Mouse (Mus musculus) heart, embryonic 13.5 days (tissue): ENCODE measurements around the gene Ylpm1. TPM values are rescaled to one million over a fixed set of nuclear protein-coding genes. Genes with fewer than 3 reads are reported as not detected.

Source experiments
- ATAC-seq: fragments of 200-750 bp; cut with Nextera tagmentation; 2 replicates; pipeline ENCODE4 v1.8.0; 2017; ENCODE audit warnings: moderate TSS enrichment; ENCODE audit not compliant: insufficient number of reproducible peaks, low FRiP score, low TSS enrichment; ENCODE audit errors: extremely low read depth
- H3K27ac ChIP-seq: fragments of 300-500 bp; sonication (generic); replicated peaks from 2 replicates; pipeline ENCODE4 v1.5.1; 2015; ENCODE audit warnings: moderate library complexity, mild to moderate bottlenecking, inconsistent platforms
- H3K27me3 ChIP-seq: fragments of 300-500 bp; sonication (generic); replicated peaks from 2 replicates; pipeline ENCODE4 v1.6.1; 2015; ENCODE audit warnings: mild to moderate bottlenecking, inconsistent platforms
- H3K36me3 ChIP-seq: fragments of 300-500 bp; sonication (generic); 2 replicates; pipeline ENCODE4 v1.6.1; 2015; ENCODE audit warnings: mild to moderate bottlenecking, inconsistent platforms
- H3K4me1 ChIP-seq: fragments of 300-500 bp; sonication (generic); 2 replicates; pipeline ENCODE4 v1.6.1; 2015; ENCODE audit warnings: inconsistent platforms
- H3K4me2 ChIP-seq: fragments of 300-500 bp; sonication (generic); 2 replicates; pipeline ENCODE4 v1.6.1; 2015; ENCODE audit warnings: inconsistent platforms, mild to moderate bottlenecking, moderate library complexity
- H3K4me3 ChIP-seq: fragments of 300-500 bp; sonication (generic); 2 replicates; pipeline ENCODE4 v1.5.1; 2015; ENCODE audit warnings: moderate library complexity, mild to moderate bottlenecking, inconsistent platforms
- H3K9ac ChIP-seq: fragments of 300-500 bp; sonication (generic); 2 replicates; pipeline ENCODE4 v1.6.1; 2015; ENCODE audit warnings: inconsistent platforms, mild to moderate bottlenecking, moderate library complexity
- H3K9me3 ChIP-seq: fragments of 300-500 bp; sonication (generic); 2 replicates; pipeline ENCODE4 v1.6.1; 2016; ENCODE audit warnings: inconsistent platforms
- WGBS: fragments of 180-500 bp; shearing (Covaris S2); methylation state at CpG from one replicate; pipeline ENCODE4 v1.1.7; 2015; ENCODE audit warnings: mixed read lengths; 5-methylcytosine and 5-hydroxymethylcytosine counted together
- polyA plus RNA-seq: library from polyadenylated mRNA; unstranded; fragments of >200 nt; fragmentation: Nextera tagmentation; extraction: Ambion mirVana; gene quantifications from 2 replicates; pipeline ENCODE4 v1.2.1, GENCODE M21; 2015

Gene Ylpm1
- polyA plus RNA-seq, 1 experiment from 2014 or later, result 17.1 TPM

DNA sequence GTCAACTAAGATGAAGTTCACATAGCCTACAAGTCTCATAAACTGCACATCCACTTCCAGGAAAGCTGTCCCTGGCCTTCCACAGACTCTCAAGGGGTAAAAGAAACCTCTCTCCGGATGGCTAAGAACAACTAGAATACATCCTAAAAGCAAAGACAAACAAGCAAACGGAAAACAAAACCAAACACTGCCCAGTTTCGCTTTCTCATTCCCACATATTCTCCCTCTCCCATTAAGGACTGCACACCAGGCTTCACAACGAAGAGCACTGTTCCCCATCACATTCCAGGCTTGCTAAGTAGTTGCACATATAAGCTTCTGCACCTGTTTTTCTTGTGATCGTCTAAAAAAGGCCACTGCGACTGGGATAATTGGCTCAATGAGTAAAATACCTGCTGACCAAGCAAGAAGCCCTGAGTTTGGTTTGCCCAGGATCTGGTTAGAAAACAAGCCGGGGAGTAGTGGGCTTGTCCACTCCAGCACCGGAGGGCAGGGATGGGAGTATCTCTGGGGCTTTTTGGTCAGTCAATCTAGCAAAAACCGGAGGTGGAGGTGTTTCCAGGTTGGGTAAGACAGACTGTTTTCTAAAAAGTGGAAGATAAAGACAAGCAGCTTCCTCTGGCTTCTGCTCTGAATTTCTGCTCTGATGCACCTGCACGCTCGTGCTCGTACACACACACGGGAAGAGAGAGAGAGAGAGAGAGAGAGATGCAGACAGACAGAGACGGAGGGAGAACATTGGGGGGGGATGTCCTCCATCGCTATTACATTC, 26.3 kb upstream of the Ylpm1 start:
- Histone ChIP-seq H3K9me3 (no peaks in the 10 kb centered on the region), H3K9ac (peak overlapping the region; percentile 87), H3K36me3 (peaks cover 32% of the 10 kb centered on the region), H3K4me2 (peak overlapping the region; percentile 92), H3K27ac (no peak overlapping the region), H3K4me3 (peak overlapping the region; percentile 75), H3K27me3 (no peaks in the 10 kb centered on the region), H3K4me1 (peaks cover 19% of the 10 kb centered on the region)
- 22% methylated on average over 15 of the region's 15 CpGs for WGBS
- ATAC-seq, result no peak

DNA sequence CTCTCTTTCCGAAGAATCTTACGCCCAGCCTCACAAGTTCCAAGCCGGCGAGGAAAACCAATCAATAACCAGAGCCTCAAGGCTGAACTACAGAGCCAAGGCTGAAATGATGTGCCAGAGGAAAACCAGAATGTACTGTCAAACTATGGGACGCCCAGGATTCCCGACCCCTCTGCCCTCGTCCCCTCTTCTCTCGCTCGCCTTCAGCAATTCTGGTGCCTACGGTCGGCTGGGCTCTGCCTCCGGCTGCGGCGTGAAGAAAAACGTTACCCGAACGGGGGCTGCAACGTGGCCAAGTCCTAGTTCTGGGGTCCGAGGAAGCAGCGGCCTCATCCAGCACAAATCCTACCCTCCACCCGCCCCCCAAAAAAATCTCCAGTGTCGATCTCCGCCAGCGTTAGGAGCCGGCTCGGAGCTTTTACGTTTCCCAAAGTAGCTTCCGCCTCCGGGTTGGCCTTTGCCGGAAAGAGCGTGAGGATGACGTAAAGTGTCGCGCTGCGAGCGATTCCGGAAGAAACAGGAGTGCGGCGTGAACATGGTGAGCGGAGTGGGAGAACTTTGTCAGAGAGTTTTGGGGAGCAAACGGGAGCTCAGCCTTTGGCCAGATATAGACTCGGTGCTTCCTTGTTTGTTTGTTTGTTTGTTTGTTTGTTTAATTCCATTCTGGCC, 25.6 kb upstream of the Ylpm1 start, which contains the start of the genes Fcf1 and Arel1:
Fcf1 (plus strand) TSS at position 470 of the 669 bp plus-strand sequence.
Arel1 (minus strand) TSS at position 473 of the 669 bp plus-strand sequence.
- Histone ChIP-seq H3K4me1 (peaks cover 19% of the 10 kb centered on the region), H3K4me2 (peak within 1 kb of the TSS; percentile 92), H3K27ac (peak within 1 kb of the TSS; percentile 26), H3K36me3 (peaks cover 32% of the 10 kb centered on the region), H3K27me3 (no peaks in the 10 kb centered on the region), H3K9me3 (no peaks in the 10 kb centered on the region), H3K9ac (peak within 1 kb of the TSS; percentile 87), H3K4me3 (peak within 1 kb of the TSS; percentile 75)
- under 1% methylated on average over 42 of the region's 42 CpGs for WGBS
- ATAC-seq, result no peak

DNA sequence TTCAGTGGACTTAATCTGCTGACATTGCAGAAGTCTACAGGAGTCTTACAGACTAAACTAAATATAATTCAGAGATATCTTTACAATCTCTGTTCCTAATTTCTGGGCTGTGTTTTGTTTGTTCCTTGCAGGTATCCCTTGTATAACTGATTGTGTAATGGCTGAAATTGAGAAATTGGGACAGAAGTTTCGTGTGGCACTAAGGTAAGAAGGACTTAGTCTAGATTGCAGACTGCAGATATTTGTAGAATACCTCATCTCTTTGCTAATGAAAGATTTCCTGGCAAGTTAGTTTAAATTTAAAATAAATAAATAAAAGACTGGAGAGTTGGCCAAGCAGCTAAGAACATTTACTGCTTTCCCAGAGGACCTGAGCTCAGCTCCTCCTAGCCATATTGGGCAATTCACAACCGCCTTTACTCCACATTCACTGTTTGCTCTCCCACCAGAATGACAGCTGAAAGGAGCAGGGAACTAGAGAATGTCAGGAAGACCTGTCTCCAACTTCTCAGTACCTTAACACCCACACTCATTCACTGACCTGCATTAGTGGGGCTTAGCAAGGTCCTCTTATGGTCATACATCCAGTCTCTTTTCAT, 16.8 kb upstream of the Ylpm1 start:
- no peak for ATAC-seq
- Histone ChIP-seq H3K36me3 (peaks cover 96% of the 10 kb centered on the region), H3K27ac (no peak overlapping the region), H3K27me3 (no peaks in the 10 kb centered on the region), H3K4me1 (no peaks in the 10 kb centered on the region), H3K4me2 (no peak overlapping the region), H3K9ac (no peak overlapping the region), H3K9me3 (no peaks in the 10 kb centered on the region), H3K4me3 (no peak overlapping the region)
- 84% methylated on average over 2 of the region's 2 CpGs for WGBS

DNA sequence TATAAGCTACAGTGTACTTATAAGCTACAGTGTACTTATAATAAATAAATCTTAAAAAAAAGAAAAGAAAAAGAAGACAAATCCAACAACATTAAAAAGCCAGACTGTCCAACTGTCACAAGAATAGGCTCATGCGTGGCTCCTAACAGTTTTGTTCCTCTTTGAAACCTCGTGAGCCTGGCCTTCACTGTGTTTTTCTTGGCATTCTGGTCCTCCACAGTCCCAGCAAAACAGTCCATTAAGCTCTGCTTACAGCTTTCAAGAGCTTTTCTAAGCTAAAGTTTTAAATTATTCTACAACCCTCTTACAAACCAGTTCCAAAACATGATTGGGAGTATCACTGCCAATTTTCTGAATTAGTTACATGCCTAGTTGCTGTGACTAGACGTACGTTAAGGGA, 6.7 kb upstream of the Ylpm1 start:
- H3K27me3 ChIP-seq, result no peaks in the 10 kb centered on the region; the same call in 1 of the 2 replicates
- H3K4me2 ChIP-seq, result no peak overlapping the region
- no peak for ATAC-seq
- peaks cover 5% of the 10 kb centered on the region for H3K36me3 ChIP-seq
- no peak overlapping the region for H3K9ac ChIP-seq
- no peak overlapping the region for H3K27ac ChIP-seq
- H3K4me1 ChIP-seq, result no peaks in the 10 kb centered on the region
- H3K9me3 ChIP-seq, result peaks cover 3% of the 10 kb centered on the region; the same call in 1 of the 2 replicates
- H3K4me3 ChIP-seq, result no peak overlapping the region
- WGBS, result 56% methylated on average over 4 of the region's 4 CpGs

DNA sequence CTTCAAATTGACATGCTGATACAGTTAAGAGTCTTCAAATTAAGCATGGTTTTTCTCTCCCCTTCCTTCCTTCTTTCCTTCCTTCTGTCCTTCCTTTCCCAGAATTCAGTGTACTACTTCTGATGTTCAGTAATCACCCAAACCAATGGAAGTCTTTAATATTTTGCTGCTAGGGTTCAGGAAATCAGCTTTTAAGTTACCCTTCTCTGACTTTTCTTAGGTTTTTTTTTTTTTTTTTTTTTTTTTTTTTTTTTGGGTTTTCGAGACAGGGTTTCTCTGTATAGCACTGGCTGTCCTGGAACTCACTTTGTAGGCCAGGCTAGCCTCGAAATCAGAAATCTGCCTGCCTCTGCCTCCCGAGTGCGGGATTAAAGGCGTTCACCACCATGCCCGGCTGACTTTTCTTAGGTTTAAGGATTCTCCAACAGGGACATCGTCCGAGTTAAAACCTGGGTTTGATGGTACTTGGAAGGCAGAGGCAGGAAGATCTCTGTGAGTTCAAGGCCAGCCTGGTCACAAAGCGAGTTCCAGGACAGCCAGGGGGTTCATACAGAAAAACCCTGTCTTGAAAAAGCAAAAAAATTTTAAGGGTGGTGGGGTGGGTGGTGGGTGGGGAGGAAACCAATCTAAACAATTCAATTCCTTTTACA, 884 bp upstream of the Ylpm1 start:
- Histone ChIP-seq H3K27ac (no peak overlapping the region), H3K4me2 (peak overlapping the region; percentile 95), H3K27me3 (no peaks in the 10 kb centered on the region), H3K9ac (peak overlapping the region; percentile 65), H3K4me3 (peak overlapping the region; percentile 76), H3K36me3 (peaks cover 4% of the 10 kb centered on the region; the same call in 1 of the 2 replicates), H3K4me1 (peaks cover 29% of the 10 kb centered on the region), H3K9me3 (peaks cover 3% of the 10 kb centered on the region; the same call in 1 of the 2 replicates)
- 90% methylated on average over 9 of the region's 9 CpGs for WGBS
- ATAC-seq, result no peak

DNA sequence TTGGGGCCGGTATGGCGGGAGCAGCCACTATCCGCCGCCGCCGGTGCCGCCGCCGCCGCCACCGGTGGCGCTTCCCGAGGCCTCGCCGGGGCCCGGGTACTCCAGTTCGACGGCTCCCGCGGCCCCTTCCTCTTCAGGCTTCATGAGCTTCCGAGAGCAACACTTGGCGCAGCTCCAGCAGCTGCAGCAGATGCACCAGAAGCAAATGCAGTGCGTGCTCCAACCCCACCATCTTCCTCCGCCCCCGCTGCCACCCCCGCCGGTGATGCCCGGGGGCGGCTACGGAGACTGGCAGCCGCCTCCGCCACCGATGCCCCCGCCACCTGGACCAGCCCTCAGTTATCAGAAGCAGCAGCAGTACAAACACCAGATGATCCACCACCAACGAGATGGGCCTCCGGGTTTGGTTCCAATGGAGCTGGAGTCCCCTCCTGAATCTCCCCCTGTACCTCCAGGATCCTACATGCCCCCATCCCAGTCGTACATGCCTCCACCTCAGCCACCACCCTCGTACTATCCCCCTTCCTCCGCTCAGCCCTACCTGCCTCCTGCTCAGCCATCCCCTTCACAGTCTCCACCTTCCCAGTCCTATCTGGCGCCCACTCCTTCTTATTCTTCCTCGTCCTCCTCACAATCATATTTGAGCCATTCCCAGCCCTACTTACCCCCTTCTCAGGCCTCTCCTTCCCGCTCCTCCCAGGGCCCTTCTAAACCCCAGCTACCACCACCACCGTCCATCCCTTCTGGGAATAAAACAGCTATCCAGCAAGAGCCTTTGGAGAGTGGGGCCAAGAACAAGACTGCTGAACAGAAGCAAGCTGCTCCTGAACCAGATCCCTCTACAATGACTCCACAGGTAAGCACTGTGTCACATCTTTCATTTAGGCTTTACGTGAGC, 629 bp downstream of the Ylpm1 start:
- peak overlapping the region; percentile 95 for H3K4me2 ChIP-seq
- peaks cover 29% of the 10 kb centered on the region for H3K4me1 ChIP-seq
- H3K4me3 ChIP-seq, result peak overlapping the region; percentile 76
- under 1% methylated on average over 44 of the region's 44 CpGs for WGBS
- ATAC-seq, result peak; percentile 24; the same call in 1 of the 2 replicates
- H3K9me3 ChIP-seq, result peaks cover 3% of the 10 kb centered on the region; the same call in 1 of the 2 replicates
- peaks cover 8% of the 10 kb centered on the region; the same call in 1 of the 2 replicates for H3K36me3 ChIP-seq
- H3K27me3 ChIP-seq, result no peaks in the 10 kb centered on the region
- peak overlapping the region; percentile 84 for H3K27ac ChIP-seq
- peak overlapping the region; percentile 97 for H3K9ac ChIP-seq

DNA sequence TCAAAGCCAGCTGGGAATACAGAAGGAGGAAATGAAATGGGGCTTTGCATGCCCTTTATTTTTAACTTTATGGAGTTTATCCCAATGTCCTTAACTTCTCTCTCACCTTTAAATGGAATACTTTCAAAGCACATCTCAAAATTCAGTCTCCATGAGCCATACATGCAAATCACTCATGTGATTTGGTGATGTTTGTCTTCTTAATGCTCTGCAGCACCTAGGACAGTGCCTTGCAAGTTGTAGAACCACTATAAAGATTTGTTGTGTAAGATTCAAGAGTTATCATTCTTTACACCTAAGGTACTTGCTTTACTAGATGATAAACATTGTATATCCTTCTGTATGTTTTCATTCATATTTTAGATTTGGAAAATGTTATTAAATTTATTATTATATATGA, 2.9 kb downstream of the Ylpm1 start:
- Histone ChIP-seq H3K9me3 (no peaks in the 10 kb centered on the region), H3K27me3 (no peaks in the 10 kb centered on the region), H3K36me3 (peaks cover 21% of the 10 kb centered on the region), H3K4me3 (peak overlapping the region; percentile 76; the same call in 1 of the 2 replicates), H3K4me1 (peaks cover 29% of the 10 kb centered on the region), H3K27ac (no peak overlapping the region), H3K4me2 (peak overlapping the region; percentile 95), H3K9ac (no peak overlapping the region)
- no peak for ATAC-seq

DNA sequence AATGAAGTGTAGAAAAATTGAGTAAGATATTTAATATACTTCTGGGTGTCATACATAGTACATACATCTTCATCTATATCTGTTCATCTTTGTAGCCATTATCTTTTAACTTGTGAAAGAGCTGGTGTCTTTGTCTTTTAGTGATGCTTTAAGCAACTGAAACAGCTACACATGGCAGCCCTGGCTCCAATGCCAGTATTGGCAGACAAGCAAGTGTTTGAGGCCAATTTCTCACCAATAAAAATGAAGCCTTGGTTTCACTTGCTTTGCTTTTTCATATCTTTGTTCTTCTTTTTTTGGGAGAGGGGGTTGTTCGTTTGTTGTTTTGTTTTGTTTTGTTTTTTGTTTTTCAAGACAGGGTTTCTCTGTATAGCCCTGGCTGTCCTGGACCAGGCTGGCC, 10.1 kb downstream of the Ylpm1 start:
- ATAC-seq, result no peak
- no peak overlapping the region for H3K9ac ChIP-seq
- H3K4me3 ChIP-seq, result no peak overlapping the region
- no peaks in the 10 kb centered on the region for H3K9me3 ChIP-seq
- H3K4me1 ChIP-seq, result no peaks in the 10 kb centered on the region
- H3K27me3 ChIP-seq, result no peaks in the 10 kb centered on the region
- no peak overlapping the region for H3K27ac ChIP-seq
- 85% methylated on average over 1 of the region's 1 CpGs for WGBS
- H3K4me2 ChIP-seq, result no peak overlapping the region
- peaks cover 24% of the 10 kb centered on the region for H3K36me3 ChIP-seq

DNA sequence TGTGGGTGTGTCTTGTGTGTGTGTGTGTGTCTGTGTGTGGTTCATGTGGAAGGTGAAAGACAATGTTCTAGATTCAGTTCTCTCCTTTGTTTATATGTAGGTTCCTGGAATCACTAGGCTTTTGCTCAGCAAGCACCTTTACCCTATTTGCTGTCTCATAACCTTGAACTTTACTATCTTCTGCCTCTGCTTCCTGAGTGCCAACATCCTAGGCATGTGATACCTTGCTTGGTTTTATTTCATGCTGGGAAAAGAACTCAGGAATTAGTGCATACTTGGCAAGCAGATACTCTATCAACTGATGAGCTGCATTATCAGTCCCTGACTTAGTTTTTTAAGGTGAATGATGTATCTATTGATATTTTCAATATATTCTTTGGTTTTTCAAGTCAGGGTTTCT, 10.9 kb downstream of the Ylpm1 start:
- Histone ChIP-seq H3K27me3 (no peaks in the 10 kb centered on the region), H3K36me3 (peaks cover 32% of the 10 kb centered on the region), H3K4me2 (no peak overlapping the region), H3K4me3 (no peak overlapping the region), H3K4me1 (no peaks in the 10 kb centered on the region), H3K27ac (no peak overlapping the region), H3K9ac (no peak overlapping the region), H3K9me3 (peaks cover 4% of the 10 kb centered on the region; the same call in 1 of the 2 replicates)
- no peak for ATAC-seq

DNA sequence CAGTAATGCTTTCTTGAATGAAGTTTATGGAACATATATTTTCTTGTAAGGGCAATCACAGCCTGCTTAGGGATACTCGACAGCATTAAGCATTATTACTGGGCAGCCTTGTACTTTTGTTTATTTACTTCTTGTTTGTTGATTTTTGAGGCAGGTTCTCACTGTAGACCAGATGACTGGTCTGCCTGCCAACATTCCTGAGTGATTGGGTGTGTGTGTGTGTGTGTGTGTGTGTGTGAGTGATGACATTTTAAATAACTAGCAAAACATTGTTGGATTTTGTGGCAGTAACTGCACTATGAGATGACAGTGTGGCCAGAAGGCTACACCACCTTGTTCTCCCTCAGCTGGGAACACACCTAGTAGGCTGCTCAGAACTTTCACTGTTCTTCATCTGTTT, 13.7 kb downstream of the Ylpm1 start:
- no peak for ATAC-seq
- Histone ChIP-seq H3K9me3 (peaks cover 5% of the 10 kb centered on the region; the same call in 1 of the 2 replicates), H3K9ac (no peak overlapping the region), H3K4me2 (no peak overlapping the region), H3K4me3 (no peak overlapping the region), H3K4me1 (no peaks in the 10 kb centered on the region), H3K27me3 (no peaks in the 10 kb centered on the region), H3K36me3 (peaks cover 39% of the 10 kb centered on the region), H3K27ac (no peak overlapping the region)
- 89% methylated on average over 1 of the region's 1 CpGs for WGBS
